Mouse (Mus musculus) mesoderm, embryonic 11.5 days (tissue): ENCODE data around the gene Abcc9.

Experiments
- DNase-seq: peaks from one replicate; pipeline ENCODE4 v3.0.0-alpha.2; 2012; ENCODE audit warnings: low read depth, low spot score

Gene Abcc9

GRCm38 (mm10) chr6:142701652-142702637 is at the start of gene Abcc9:
TSS of gene Abcc9 (minus strand) at chr6:142702315.
- peak; percentile 45 for DNase-seq

- DNase-seq, result peak; percentile 12
Measured at GRCm38 (mm10) chr6:142751365-142751764, 49.2 kb upstream of the Abcc9 start.

DNA sequence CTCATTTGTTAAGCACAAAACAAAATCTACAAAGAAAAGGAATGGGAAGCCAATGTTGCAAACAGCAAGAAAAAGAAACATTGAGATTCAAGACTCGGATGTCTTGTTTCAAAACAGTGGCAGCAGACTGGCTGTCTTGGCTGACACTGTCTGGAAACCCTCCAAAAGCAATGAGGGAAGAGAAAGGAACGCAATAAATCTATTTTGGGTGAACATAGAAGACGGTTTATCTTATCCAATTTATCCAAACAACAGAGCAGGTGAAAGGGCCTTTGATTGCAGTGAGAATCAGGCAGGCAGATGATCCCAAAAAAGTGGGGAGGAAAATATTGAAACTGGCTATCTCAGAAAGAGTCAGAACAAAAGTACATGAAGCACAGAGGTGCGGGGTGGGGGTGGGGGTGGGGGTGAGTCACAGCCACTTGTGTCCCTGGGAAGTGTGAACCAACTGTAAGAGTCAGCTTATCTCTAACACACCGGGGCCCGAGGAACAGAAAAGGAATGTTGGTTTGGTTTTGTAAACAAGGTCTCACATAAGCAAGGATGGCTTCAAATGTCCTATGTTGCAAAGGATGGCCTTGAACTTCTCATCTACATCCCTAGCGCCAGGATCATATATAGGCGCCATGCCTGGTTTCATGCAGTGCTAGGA is 46.1 kb upstream of the Abcc9 start:
- DNase-seq, result no peak

DNA sequence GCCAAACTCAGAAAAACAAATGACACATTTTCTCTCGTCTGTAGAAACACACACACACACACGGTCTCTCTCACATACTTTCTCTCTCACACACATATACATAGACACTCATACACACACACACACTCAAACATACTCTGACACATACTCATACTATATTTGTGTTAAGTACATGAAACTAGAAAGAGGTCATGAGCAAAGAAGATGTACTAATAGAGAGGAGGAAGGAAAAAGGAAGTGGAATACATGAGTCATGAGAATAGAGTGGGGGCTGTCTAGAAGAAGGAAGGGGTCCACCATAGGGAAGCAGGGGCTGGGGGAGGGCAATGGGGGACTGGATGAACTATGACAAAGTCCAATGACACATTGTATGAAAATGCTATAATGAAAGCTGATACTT is 45.0 kb upstream of the Abcc9 start:
- DNase-seq, result no peak

DNA sequence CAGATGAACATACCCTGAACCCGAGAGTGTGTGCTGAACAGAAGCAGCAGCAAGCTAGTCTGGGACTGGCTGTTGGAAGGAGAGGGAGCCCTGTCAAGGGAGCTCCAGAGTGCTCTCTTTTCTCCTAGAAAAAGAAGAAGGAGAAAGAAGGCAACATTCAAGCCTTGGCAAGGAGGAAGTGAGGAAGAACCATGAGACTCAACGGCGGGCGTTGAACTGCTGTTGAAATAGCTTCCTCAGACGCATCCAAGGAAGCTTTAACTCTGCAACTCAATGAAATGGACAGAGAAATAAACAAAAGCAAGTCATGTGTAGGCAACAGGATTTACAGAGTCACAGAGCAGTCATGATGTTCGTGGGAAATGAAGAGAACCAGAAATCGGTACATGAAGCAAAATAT is 44.6 kb upstream of the Abcc9 start:
- DNase-seq, result no peak

DNA sequence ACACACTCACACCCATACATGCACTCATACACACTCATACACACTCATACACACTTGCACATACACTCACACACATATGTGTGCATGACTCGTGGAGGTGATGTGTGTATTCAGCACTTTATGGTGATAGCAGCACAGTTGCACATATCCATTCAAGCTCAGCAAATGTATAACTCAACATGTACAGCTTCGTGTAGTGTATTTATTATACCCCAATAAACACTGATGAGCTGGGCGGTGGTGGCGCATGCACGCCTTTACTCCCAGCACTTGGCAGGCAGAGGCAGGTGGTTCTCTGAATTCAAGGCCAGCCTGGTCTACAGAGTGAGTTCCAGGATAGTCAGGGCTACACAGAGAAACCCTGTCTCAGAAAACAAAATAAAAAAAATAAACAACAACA is 43.4 kb upstream of the Abcc9 start:
- no peak for DNase-seq

GRCm38 (mm10) chr6:142743193-142743592 is 41.1 kb upstream of the Abcc9 start:
- DNase-seq, result no peak

- no peak for DNase-seq
Measured at GRCm38 (mm10) chr6:142741763-142742162, 39.6 kb upstream of the Abcc9 start.

DNA sequence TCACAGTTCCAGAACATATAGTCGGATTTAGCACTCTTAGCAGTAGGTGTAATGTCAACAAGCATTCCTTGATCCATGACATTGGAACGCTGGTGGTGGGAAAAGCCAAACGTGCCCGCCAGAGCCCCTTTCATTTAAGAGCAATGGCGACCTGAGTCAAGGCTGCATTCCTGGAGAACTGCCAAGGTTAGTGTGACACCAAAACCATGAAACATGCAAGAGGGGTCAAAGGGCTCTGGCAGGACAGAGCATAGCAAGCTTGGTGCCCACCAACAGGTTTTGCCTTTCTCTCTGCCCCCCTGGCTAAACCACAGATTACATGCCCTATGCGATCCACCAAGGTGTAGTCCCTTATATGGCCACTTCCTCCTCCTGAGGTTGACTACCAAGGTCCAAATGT is 36.5 kb upstream of the Abcc9 start:
- DNase-seq, result no peak

DNA sequence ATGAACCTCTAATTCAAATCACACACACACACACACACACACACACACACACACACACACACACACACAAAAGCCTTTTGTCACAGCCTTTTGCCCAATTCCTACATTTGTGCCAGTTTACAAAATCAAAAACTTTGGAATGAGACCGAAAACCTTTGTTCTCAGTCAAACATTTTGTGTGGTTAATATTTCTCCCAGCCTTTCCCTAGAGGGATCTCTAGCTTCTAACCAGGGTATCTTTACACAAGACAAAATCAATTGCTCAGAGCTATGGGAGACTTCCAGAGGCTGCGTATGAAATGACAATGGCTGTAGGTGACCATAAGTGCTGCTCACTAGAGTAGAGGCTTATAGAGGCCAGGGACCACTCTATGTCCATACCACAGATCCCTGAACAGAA is 36.1 kb upstream of the Abcc9 start:
- DNase-seq, result no peak

DNA sequence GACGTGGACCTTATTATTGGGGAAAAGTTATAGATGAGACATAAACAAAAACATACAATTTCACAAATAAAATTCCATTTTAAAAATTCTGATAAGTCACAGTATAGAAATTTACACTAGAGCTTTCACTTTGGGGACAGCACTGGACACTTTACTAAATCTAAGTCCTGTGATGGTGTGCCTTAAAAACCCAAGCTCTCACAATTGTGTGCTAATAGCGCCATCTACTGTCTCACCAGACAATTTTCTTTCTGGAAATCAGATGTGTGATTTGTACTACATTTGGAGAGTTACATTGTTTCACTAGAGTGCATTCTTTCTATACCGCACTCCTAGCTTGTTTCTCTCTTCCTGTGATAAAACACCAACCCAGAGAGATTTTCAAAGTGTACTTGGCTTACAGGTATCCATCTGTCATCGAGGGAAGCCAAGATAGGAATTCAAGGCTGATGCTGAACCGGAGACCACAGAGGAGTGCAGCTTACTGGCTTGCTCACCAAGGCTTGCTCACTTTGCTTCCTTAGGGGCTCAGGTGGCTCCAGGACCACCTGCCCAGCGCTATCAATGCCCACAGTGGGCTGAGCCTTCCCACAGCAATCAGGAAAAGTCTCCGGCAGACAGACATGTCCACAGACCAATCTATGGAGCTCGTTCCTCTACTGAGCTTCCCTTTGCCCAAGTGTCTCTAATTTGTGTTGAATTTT is 33.3 kb upstream of the Abcc9 start:
- DNase-seq, result peak; percentile 60

- DNase-seq, result no peak
Measured at GRCm38 (mm10) chr6:142732567-142733290, 30.6 kb upstream of the Abcc9 start.

GRCm38 (mm10) chr6:142726032-142726431 is 23.9 kb upstream of the Abcc9 start:
- no peak for DNase-seq

- no peak for DNase-seq
Measured at GRCm38 (mm10) chr6:142721731-142722130, 19.6 kb upstream of the Abcc9 start.

DNA sequence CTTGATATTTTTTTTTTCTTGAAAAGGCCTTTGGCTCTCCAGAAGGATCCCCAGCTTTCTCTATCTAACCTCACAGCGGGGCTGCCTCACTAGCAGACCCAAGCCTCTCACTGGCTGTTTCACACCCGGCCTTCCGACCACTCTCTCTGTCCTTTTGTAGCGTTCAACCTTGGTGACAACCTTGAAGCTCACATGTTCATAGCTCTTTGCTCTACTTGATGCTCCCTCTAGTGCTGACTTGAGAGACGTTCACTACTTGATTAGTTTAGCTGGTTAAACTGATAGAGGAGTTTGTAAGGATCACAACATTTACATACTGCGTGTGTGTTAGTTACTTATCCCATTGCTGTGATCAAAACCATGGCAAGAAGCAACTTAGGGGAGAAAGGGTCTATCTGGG is 18.5 kb upstream of the Abcc9 start:
- DNase-seq, result no peak

DNA sequence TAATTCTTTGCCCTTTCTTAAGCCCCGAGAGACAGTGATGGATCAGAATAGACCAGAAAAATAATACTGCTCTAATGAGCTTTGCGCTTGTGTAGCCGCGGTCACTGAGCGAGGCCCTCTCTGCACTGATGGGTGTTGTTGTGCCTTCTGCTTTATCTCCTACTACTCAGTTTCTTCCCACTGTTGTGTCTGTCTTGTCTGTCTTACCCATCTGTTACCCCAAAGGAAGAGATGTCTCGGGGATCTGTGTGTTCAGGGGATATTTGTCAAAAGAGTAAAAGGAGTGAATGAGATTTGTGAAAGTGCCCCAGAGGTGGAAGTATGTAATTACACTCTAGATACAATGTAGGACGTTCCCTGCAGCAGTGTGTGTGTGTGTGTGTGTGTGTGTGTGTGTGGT is 16.1 kb upstream of the Abcc9 start:
- no peak for DNase-seq

DNA sequence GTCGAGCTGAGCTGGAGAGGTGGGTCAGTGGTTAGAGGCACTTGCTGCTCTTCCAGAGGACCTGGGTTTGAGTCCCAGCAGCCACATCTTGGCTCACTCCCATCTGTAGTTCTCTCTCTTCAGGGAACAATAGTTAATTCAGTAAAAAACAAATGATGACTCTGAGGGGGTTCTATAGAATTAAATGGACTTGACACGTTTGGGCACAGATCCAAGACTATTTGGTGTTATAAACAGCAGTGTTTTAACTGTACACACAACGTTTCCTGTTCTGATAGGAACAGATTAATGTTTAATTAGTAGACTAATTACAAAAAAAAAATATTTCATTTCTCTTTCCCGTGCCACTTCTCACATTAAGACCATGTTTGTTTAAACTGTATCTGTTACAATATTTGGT is 15.1 kb upstream of the Abcc9 start:
- DNase-seq, result no peak

DNA sequence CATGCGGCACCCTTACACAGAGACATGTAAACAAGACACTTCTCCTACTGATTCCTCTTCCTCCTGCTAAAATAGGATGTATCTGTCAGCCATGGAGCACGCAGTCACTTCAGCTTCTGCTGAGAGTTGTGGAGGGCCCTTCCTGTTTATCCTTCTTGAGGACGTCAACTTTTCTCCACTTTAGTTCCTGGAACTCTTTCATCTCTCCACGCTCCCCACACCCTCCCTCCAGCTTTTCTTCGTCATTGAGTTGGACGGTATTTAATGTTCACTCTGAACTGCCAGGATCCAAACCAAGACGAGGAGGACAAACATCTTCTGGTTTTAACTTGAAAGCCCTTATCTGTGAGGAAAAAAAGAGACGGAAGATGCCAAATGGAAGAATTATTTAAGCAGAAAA is 12.9 kb upstream of the Abcc9 start:
- DNase-seq, result no peak

DNA sequence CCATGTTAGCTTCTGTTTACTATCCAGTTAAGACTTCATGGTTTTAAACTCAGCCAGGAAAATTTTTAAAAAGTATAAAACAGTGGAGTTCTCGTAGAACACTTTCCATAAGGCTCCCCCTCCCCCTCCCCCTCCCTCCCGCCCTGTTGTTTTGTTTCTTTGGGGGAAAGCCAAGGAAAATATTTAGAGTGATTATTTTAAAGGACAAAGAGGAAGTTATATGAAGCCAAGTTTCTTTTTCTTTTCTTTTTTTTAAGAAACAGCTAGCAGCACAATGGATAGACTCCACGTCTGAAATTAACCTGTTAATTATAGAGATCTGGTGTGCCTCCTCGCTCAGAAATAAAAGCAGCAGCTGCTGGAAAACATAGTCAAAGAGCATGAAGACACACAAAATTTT is 9.0 kb upstream of the Abcc9 start:
- no peak for DNase-seq

GRCm38 (mm10) chr6:142710690-142711089 is 8.6 kb upstream of the Abcc9 start:
- DNase-seq, result no peak

GRCm38 (mm10) chr6:142708369-142708768 is 6.3 kb upstream of the Abcc9 start:
- no peak for DNase-seq

- no peak for DNase-seq
Measured at GRCm38 (mm10) chr6:142706688-142707087, 4.6 kb upstream of the Abcc9 start.
